Mouse (Mus musculus): ENCODE data around the gene Samd4b. TPM values are rescaled to one million over a fixed set of nuclear protein-coding genes. Genes with fewer than 3 reads are reported as not detected.

Gene Samd4b
- total RNA-seq, 2 experiments from 2014 or later: 8.0 to 15.9 TPM

DNA sequence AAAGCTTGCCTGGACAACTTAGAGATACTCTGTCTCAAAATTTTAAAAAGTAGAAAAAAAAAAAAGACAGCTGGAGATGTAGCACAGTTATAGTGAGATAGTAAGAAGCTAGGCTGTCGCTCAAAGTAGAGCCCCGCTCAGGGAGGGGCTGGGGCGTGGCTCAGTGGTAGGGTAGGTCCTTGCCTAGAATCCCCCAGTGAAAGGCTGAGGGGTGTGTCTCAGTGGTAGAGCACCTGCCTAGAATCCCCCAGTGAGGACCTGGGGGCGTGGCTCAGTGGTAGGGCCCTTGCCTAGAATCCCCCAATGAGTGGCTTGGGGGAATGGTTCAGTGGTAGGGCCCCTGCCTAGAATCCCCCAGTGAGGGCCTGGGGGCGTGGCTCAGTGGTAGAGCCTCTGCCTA lies 137.6 kb downstream of the Samd4b start:
- ATAC-seq (replicated peaks; ENCODE audit: low FRiP score, poor library complexity, severe bottlenecking): no peak

- no peak for ATAC-seq (replicated peaks; ENCODE audit: low FRiP score, poor library complexity, severe bottlenecking)
These were observed 145.5 kb downstream of the Samd4b start for GRCm38 (mm10) chr7:28452361-28453005.

GRCm38 (mm10) chr7:28451531-28452360 lies 146.2 kb downstream of the Samd4b start, which contains the start of gene Lrfn1:
Gene Lrfn1, plus strand, starts transcription at chr7:28451980.
- ATAC-seq (replicated peaks; ENCODE audit: low FRiP score, poor library complexity, severe bottlenecking): no peak

GRCm38 (mm10) chr7:28447865-28448820 lies 149.8 kb downstream of the Samd4b start:
- ATAC-seq (replicated peaks; ENCODE audit: low FRiP score, poor library complexity, severe bottlenecking): no peak

DNA sequence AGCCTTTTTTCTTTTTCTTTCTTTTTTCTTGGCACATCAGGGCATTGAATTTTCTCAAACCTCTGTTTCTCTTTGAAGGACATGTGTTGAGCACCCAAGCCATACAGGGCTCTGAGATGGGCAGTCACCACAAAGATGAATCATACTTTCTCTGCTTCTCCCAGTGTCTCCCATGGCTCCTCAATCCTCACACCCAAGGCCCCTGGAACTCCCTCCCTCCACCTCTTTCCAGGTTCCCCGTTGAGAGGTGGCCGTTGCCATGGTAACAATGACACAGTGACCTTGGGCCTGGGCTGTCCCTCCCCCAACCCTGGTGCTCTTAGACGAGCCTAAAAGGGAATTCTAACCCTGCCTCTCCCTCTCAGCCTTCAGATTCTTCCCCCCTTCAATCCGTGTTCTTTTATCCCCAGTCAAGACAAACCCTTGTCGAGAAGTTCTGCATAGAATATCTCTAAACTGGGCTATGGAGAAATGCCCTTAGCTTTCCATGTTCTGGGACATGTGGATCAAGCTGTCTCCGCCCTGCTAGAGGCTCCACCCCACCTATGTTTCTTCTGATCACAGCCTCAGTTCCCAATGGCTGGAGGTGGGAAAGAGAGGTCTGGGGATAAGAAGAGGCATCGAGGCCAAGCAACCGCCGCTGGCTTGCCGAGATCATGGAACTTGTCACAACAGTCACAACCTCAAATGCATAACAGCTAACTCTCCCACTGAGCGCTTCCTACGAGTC lies 150.7 kb downstream of the Samd4b start:
- ATAC-seq (replicated peaks; ENCODE audit: low FRiP score, poor library complexity, severe bottlenecking): no peak

DNA sequence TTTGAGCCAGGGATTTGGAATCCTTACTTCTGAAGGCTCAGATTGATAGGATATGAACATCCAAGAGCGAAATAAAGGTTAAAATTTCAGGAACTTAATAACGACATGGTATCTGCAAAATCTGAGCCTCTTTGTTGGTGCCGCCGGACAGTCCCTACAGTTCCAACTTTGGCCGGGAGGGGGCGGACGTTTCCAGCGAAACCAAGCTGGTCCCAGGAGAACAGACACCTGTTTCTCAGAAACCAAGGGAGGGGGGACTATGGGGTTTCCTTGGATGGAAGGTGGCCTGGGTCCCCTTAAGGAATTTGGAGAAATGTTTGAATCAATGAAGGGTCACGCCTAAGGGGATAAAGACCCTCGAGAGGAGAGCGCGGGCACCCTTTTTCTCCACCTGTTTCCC lies 151.5 kb downstream of the Samd4b start:
- 0 out of 2 replicates have a peak, but pooled peaks have one; percentile 46 for ATAC-seq (replicated peaks; ENCODE audit: low FRiP score, poor library complexity, severe bottlenecking)

GRCm38 (mm10) chr7:28444344-28444974 lies 153.5 kb downstream of the Samd4b start:
- no peak for ATAC-seq (replicated peaks; ENCODE audit: low FRiP score, poor library complexity, severe bottlenecking)

DNA sequence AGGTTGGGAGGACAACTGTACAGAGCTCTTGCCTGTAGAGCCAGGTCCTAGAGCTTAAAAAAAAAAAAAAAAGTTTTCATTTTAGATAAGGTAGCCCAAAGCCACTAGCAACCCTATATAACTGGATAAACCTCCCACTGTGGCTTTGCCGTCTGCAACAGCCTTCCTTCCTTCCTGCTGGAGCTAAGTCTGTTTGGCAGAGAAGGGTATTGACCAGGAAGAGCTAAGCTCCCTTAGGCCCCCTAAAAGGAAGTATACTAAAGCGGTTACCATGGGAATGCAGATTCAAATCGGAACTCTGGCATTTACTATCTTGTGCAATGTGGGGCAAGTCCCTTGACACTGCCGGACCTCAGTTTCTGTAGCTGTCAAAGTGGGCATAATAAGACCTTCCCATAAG lies 155.3 kb downstream of the Samd4b start:
- no peak for ATAC-seq (replicated peaks; ENCODE audit: low FRiP score, poor library complexity, severe bottlenecking)

DNA sequence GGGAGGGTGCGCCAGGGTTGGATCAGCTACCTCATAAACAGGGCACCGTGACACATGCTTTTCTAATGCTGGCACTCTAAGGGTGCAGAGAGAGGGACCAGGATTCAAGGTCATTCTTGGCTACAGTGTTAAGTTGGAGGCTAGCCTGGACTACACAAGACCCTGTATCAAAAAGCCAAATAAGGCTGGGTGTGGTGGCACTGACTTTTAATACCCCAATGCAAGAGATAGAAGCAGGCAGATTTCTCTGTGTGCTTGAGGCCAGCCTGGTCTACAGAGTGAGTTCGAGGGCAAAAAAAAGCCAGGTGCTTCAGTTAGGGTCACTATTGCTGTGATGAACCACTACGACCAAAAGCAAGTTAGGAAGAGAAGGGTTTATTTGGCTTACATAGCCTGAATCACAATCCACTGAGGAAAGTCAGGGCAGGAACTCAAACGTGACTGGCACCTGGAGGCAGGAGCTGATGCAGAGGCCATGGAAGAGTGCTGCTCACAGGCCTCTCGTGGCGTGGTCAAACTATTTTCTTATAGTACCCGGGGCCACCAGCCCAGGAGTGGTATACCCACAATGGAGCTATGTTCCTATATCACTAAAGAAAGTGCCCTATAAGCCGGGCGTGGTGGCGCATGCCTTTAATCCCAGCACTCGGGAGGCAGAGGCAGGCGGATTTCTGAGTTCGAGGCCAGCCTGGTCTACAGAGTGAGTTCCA lies 156.0 kb downstream of the Samd4b start:
- ATAC-seq (replicated peaks; ENCODE audit: low FRiP score, poor library complexity, severe bottlenecking): no peak

GRCm38 (mm10) chr7:28440739-28441138 lies 157.2 kb downstream of the Samd4b start:
- ATAC-seq (replicated peaks; ENCODE audit: low FRiP score, poor library complexity, severe bottlenecking): no peak

DNA sequence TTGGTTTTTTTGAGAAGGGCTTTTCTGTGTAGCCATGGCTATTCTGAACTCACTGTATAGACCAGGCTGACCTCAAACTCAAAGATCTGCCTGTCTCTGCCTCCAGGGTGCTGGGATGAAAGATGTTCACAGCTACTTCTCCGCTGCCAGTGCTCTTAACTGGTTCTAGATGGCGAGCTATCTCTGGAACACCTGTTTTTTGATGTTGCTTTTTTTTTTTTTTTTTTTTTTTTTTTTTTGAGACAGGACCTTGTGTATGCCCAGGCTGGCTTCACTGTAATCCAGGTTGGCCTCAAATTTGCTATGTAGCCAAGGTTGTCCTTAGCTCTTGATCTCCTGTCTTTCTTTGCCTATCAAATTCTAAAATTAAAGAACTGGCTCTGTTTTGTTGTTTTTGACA lies 159.2 kb downstream of the Samd4b start:
- ATAC-seq (replicated peaks; ENCODE audit: low FRiP score, poor library complexity, severe bottlenecking): no peak

- ATAC-seq (replicated peaks; ENCODE audit: low FRiP score, poor library complexity, severe bottlenecking): no peak
These were observed 160.0 kb downstream of the Samd4b start for GRCm38 (mm10) chr7:28437964-28438363.

DNA sequence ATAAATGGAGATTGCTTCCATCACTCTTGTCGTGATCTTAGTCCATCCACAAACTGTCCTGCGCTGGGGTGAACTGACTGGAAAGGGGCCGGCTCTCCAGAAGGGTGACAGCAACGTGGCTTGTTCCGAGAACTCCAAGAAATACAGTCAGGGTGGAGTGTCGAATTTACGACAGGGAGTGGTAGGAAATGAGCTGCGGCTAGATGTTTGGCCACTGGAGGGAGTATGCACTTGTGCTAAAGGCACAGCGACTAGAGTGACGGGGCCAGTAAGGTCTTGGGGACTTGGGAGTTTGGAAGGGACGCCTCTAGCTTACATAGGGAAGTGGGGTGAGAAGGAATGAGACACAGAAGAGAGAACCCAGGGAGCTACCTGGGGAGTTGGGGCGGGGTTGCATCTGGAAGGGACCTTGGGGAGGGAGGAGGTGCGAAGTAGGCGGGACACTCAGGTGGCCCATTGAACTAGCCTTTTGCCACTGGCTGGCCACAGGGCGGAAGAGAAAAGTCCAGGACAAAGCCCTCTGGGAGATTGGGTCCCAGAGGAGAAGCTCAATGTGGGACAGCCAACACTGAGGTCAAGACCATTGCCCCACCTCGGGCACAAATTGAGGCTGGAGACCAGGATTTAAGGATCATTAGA lies 160.9 kb downstream of the Samd4b start, which contains the start of gene Gmfg:
Gene Gmfg, plus strand, starts transcription at position 516 of the 639 bp plus-strand sequence.
- peak; percentile 76 for ATAC-seq (replicated peaks; ENCODE audit: low FRiP score, poor library complexity, severe bottlenecking)

DNA sequence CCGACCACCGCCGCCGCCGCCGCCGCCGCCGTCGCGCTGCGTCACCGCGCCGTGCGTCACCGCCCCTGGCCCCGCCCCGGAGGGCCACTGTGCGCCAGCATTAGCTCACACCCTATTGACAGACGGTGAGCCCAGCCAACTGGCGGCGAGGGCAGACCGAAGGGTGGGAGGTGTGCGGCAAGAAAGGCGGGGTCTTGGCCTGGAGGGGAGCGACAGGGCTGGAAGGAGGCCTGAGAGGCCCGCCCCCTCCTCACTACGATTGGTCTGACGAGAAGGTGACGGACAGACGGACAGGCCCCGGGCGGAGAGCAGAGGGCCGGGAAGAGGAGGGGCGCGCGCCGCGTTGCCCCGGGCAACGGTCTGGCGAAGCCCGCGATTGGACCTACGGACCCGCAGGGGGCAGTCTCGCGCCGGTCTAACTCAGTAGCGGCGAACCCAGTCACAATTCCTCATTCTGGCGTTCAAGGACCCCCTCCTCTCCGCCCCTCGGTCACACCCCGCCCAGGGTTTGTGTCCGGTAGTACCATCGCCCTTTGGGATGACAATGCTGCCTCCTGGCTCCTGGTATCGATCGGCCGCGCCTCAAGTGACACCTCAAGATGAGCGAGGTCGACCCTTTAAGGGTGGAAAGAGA lies 161.6 kb downstream of the Samd4b start:
- peak; percentile 93 for ATAC-seq (replicated peaks; ENCODE audit: low FRiP score, poor library complexity, severe bottlenecking)

GRCm38 (mm10) chr7:28435660-28436259 lies 162.2 kb downstream of the Samd4b start:
- no peak for ATAC-seq (replicated peaks; ENCODE audit: low FRiP score, poor library complexity, severe bottlenecking)

- ATAC-seq (replicated peaks; ENCODE audit: low FRiP score, poor library complexity, severe bottlenecking): no peak
These were observed 165.7 kb downstream of the Samd4b start for GRCm38 (mm10) chr7:28432252-28432651.

GRCm38 (mm10) chr7:28430512-28430911 lies 167.4 kb downstream of the Samd4b start:
- no peak for ATAC-seq (replicated peaks; ENCODE audit: low FRiP score, poor library complexity, severe bottlenecking)

All from erythroid progenitor cell, adult 5-6 weeks (primary cell).